Mouse (Mus musculus): ENCODE measurements around the gene Zar1l. TPM values are rescaled to one million over a fixed set of nuclear protein-coding genes. Genes with fewer than 3 reads are reported as not detected.

The Zar1l gene
- not detected for polyA plus RNA-seq (2017; shearing (Covaris generic))

GRCm38 (mm10) chr5:150518064-150518463 lies at the start of gene Zar1l:
TSS of gene Zar1l (minus strand) at chr5:150518164.

GRCm38 (mm10) chr5:150521937-150522866 lies 4.2 kb upstream of the Zar1l start, which contains the start of gene Brca2:
TSS of gene Brca2 (plus strand) at chr5:150522630.

Other genes starting within 250 kb of the Zar1l start
- gene Brca2, start 4.5 kb upstream of the Zar1l start, polyA plus RNA-seq (2017; shearing (Covaris generic)), result 10 to 100 TPM in 1 of 2 experiments, 1 to 10 TPM in 1; 7.3 to 14.4 TPM
- gene N4bp2l1, start 79.0 kb upstream of the Zar1l start, polyA plus RNA-seq (2017; shearing (Covaris generic)), result 100 to 1,000 TPM; 108 to 113 TPM
- gene N4bp2l2, start 148.0 kb upstream of the Zar1l start, polyA plus RNA-seq (2017; shearing (Covaris generic)), result 10 to 100 TPM; 86.5 to 89.4 TPM
- gene Pds5b, start 155.6 kb upstream of the Zar1l start, polyA plus RNA-seq (2017; shearing (Covaris generic)), result 10 to 100 TPM; 23.1 to 23.3 TPM